Mouse (Mus musculus): ENCODE results near the gene Cldn6. TPM values are rescaled to one million over a fixed set of nuclear protein-coding genes. Genes with fewer than 3 reads are reported as not detected.

The Cldn6 gene
- polyA plus RNA-seq, 1 experiment from 2014 or later = 0.42 TPM

DNA sequence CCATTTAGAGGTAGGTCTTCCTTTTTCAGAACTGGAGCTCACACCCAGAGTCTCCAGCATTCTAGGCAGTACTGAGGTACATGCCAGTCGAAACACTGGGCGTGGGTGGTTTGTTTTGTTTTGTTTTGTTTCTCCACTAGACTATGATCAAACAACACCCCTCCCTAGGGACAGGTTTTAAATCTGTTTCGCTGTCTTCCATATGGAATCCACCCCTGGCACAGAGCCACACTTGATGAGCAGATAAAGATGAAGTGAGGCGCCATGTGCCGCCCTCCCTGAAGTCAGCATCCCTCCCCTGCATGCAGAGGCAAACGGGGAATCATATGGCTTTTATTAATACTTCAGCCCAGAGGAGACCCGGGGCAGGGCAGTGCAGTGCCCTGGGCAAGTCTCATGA, 25.7 kb downstream of the Cldn6 start:
- no peak for ATAC-seq (ENCODE audit: insufficient number of reproducible peaks, insufficient read depth, low FRiP score, low read depth)
- Histone ChIP-seq H3K27me3 (ENCODE audit: control insufficient read depth, insufficient read depth, low read length) (peaks cover 24% of the 10 kb centered on the region; the same call in 1 of the 2 replicates), H3K27ac (replicated peaks in 1 of 2; ENCODE audit: control insufficient read depth in 1 of 2, insufficient read depth in 1 of 2, low read depth in 2 of 2, low read length in 2 of 2) (no peak overlapping the region), H3K36me3 (ENCODE audit: control insufficient read depth, insufficient read depth, low read length) (no peaks in the 10 kb centered on the region), H3K9me3 (ENCODE audit: control insufficient read depth, low read length) (no peaks in the 10 kb centered on the region), H3K4me2 (ENCODE audit: low read length) (no peak overlapping the region), H3K4me1 (ENCODE audit: control insufficient read depth in 2 of 2, insufficient read depth in 2 of 2, low read length in 2 of 2) (no peaks in the 10 kb centered on the region; a peak in 1 of 4 replicates), H3K9ac (ENCODE audit: low read length) (no peak overlapping the region), H3K4me3 (ENCODE audit: control insufficient read depth in 1 of 2, insufficient read depth in 1 of 2, low read depth in 1 of 2, low read length in 2 of 2) (no peak overlapping the region)
- 59% methylated on average over 7 of the region's 7 CpGs for whole genome bisulfite sequencing

DNA sequence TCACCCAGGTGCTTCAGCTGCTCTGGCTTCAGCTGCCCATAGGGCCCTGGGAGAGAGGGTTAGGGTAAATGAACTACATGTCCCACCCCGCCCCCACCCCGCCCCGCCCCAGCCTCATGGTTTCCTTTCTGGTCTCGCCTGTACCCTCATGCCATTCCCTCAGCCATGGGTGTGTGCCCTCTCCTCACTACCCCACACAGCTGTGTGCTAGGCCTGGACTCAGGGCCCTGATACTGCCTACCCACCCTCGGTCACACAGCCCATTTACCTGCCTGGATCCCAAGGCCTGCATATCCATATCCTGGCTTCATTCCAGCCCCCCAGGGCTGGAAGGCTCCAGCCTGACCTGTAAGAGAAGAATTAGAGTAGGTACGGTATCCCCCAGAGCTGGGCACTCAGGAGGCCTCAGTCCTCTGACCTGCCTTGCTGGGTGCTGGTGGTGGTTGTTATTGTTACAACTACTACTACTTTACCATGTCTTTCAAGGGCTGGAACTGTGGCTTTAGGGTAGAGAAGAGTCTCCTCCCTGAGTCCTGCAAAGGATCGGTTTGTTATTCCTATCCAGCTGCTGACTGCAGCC, 26.6 kb downstream of the Cldn6 start:
- H3K4me2 ChIP-seq (ENCODE audit: low read length) = no peak overlapping the region
- no peak for ATAC-seq (ENCODE audit: insufficient number of reproducible peaks, insufficient read depth, low FRiP score, low read depth)
- no peak overlapping the region for H3K27ac ChIP-seq (replicated peaks in 1 of 2; ENCODE audit: control insufficient read depth in 1 of 2, insufficient read depth in 1 of 2, low read depth in 2 of 2, low read length in 2 of 2)
- H3K9ac ChIP-seq (ENCODE audit: low read length) = no peak overlapping the region
- H3K4me1 ChIP-seq (ENCODE audit: control insufficient read depth in 2 of 2, insufficient read depth in 2 of 2, low read length in 2 of 2) = no peaks in the 10 kb centered on the region
- 65% methylated on average over 7 of the region's 7 CpGs for WGBS
- no peaks in the 10 kb centered on the region for H3K36me3 ChIP-seq (ENCODE audit: control insufficient read depth, insufficient read depth, low read length)
- H3K4me3 ChIP-seq (ENCODE audit: control insufficient read depth in 1 of 2, insufficient read depth in 1 of 2, low read depth in 1 of 2, low read length in 2 of 2) = no peak overlapping the region
- no peaks in the 10 kb centered on the region for H3K9me3 ChIP-seq (ENCODE audit: control insufficient read depth, low read length)
- peaks cover 23% of the 10 kb centered on the region; the same call in 1 of the 2 replicates for H3K27me3 ChIP-seq (ENCODE audit: control insufficient read depth, insufficient read depth, low read length)

- WGBS = 0% methylated on average over 3 of the region's 3 CpGs
- Histone ChIP-seq H3K9me3 (ENCODE audit: control insufficient read depth, low read length) (no peaks in the 10 kb centered on the region), H3K27me3 (ENCODE audit: control insufficient read depth, insufficient read depth, low read length) (peaks cover 19% of the 10 kb centered on the region; the same call in 1 of the 2 replicates), H3K36me3 (ENCODE audit: control insufficient read depth, insufficient read depth, low read length) (no peaks in the 10 kb centered on the region), H3K27ac (replicated peaks in 1 of 2; ENCODE audit: control insufficient read depth in 1 of 2, insufficient read depth in 1 of 2, low read depth in 2 of 2, low read length in 2 of 2) (no peak overlapping the region), H3K4me2 (ENCODE audit: low read length) (no peak overlapping the region), H3K9ac (ENCODE audit: low read length) (no peak overlapping the region), H3K4me1 (ENCODE audit: control insufficient read depth in 2 of 2, insufficient read depth in 2 of 2, low read length in 2 of 2) (no peaks in the 10 kb centered on the region), H3K4me3 (ENCODE audit: control insufficient read depth in 1 of 2, insufficient read depth in 1 of 2, low read depth in 1 of 2, low read length in 2 of 2) (no peak overlapping the region)
- no peak for ATAC-seq (ENCODE audit: insufficient number of reproducible peaks, insufficient read depth, low FRiP score, low read depth)
Measured at GRCm38 (mm10) chr17:23706212-23706611, 27.2 kb downstream of the Cldn6 start.

DNA sequence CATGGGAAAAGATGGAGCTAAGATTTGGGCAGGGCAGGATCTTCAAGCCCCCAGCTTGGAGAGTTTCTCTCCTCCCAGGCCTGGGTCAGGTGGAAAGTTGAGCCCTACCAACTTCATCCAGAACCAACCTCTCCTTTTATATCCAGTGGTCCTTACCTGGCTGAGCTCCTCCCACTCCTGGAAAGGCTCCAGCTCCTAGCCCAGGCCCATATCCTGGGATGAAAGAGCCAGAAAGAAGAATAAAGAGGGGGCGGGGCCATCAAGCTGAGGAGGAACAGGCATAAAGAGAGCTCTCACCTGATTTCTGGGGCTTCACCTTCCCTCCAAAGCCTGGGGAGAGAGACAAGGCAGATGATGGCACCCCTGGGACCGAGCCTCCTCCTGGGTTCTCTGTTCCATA, 38.0 kb downstream of the Cldn6 start:
- H3K27me3 ChIP-seq (ENCODE audit: control insufficient read depth, insufficient read depth, low read length) = no peaks in the 10 kb centered on the region
- WGBS = 35% methylated on average over 2 of the region's 2 CpGs
- no peaks in the 10 kb centered on the region for H3K4me1 ChIP-seq (ENCODE audit: control insufficient read depth in 2 of 2, insufficient read depth in 2 of 2, low read length in 2 of 2)
- H3K27ac ChIP-seq (replicated peaks in 1 of 2; ENCODE audit: control insufficient read depth in 1 of 2, insufficient read depth in 1 of 2, low read depth in 2 of 2, low read length in 2 of 2) = no peak overlapping the region
- no peak for ATAC-seq (ENCODE audit: insufficient number of reproducible peaks, insufficient read depth, low FRiP score, low read depth)
- no peaks in the 10 kb centered on the region for H3K36me3 ChIP-seq (ENCODE audit: control insufficient read depth, insufficient read depth, low read length)
- H3K4me3 ChIP-seq (ENCODE audit: control insufficient read depth in 1 of 2, insufficient read depth in 1 of 2, low read depth in 1 of 2, low read length in 2 of 2) = no peak overlapping the region
- H3K4me2 ChIP-seq (ENCODE audit: low read length) = no peak overlapping the region
- no peaks in the 10 kb centered on the region for H3K9me3 ChIP-seq (ENCODE audit: control insufficient read depth, low read length)
- no peak overlapping the region for H3K9ac ChIP-seq (ENCODE audit: low read length)

- Histone ChIP-seq H3K4me2 (ENCODE audit: low read length) (no peak overlapping the region), H3K4me1 (ENCODE audit: control insufficient read depth in 2 of 2, insufficient read depth in 2 of 2, low read length in 2 of 2) (no peaks in the 10 kb centered on the region), H3K27me3 (ENCODE audit: control insufficient read depth, insufficient read depth, low read length) (no peaks in the 10 kb centered on the region), H3K27ac (replicated peaks in 1 of 2; ENCODE audit: control insufficient read depth in 1 of 2, insufficient read depth in 1 of 2, low read depth in 2 of 2, low read length in 2 of 2) (no peak overlapping the region), H3K36me3 (ENCODE audit: control insufficient read depth, insufficient read depth, low read length) (no peaks in the 10 kb centered on the region), H3K9ac (ENCODE audit: low read length) (no peak overlapping the region), H3K4me3 (ENCODE audit: control insufficient read depth in 1 of 2, insufficient read depth in 1 of 2, low read depth in 1 of 2, low read length in 2 of 2) (no peak overlapping the region), H3K9me3 (ENCODE audit: control insufficient read depth, low read length) (no peaks in the 10 kb centered on the region)
- WGBS = 43% methylated on average over 1 of the region's 1 CpGs
- ATAC-seq (ENCODE audit: insufficient number of reproducible peaks, insufficient read depth, low FRiP score, low read depth) = no peak
Measured at GRCm38 (mm10) chr17:23719455-23719854, 40.4 kb downstream of the Cldn6 start.

DNA sequence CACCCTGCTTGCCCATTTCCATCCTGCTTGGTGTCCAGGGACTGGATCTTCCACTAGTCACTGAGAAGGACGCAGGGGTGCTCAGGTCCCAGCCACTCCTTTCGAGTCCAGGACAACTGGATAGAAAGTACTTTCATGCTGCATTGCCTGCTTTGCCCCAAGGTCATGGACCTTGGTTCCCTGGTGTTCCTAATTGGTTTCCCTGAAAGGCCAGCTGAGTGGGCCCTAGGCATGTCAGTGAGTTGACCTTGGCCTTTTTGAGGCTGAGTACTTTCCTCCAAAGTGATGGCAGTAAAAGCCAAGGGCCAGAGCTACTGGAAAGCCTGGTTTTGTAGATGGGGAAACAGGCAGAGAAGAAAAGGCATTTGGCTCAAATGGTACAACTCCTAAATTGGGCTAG, 42.8 kb downstream of the Cldn6 start:
- H3K9ac ChIP-seq (ENCODE audit: low read length) = no peak overlapping the region
- H3K27me3 ChIP-seq (ENCODE audit: control insufficient read depth, insufficient read depth, low read length) = no peaks in the 10 kb centered on the region
- no peak overlapping the region for H3K4me2 ChIP-seq (ENCODE audit: low read length)
- no peak overlapping the region for H3K4me3 ChIP-seq (ENCODE audit: control insufficient read depth in 1 of 2, insufficient read depth in 1 of 2, low read depth in 1 of 2, low read length in 2 of 2)
- WGBS = 85% methylated on average over 2 of the region's 2 CpGs
- no peak overlapping the region for H3K27ac ChIP-seq (replicated peaks in 1 of 2; ENCODE audit: control insufficient read depth in 1 of 2, insufficient read depth in 1 of 2, low read depth in 2 of 2, low read length in 2 of 2)
- peaks cover 3 to 4% of the 10 kb centered on the region in 2 experiments; a peak in 2 of 4 replicates for H3K4me1 ChIP-seq (ENCODE audit: control insufficient read depth in 2 of 2, insufficient read depth in 2 of 2, low read length in 2 of 2)
- no peaks in the 10 kb centered on the region for H3K36me3 ChIP-seq (ENCODE audit: control insufficient read depth, insufficient read depth, low read length)
- ATAC-seq (ENCODE audit: insufficient number of reproducible peaks, insufficient read depth, low FRiP score, low read depth) = no peak
- no peaks in the 10 kb centered on the region for H3K9me3 ChIP-seq (ENCODE audit: control insufficient read depth, low read length)

- WGBS = 48% methylated on average over 7 of the region's 7 CpGs
- Histone ChIP-seq H3K4me3 (ENCODE audit: control insufficient read depth in 1 of 2, insufficient read depth in 1 of 2, low read depth in 1 of 2, low read length in 2 of 2) (no peak within 1 kb of the TSS), H3K9ac (ENCODE audit: low read length) (no peak within 1 kb of the TSS), H3K4me2 (ENCODE audit: low read length) (no peak within 1 kb of the TSS), H3K9me3 (ENCODE audit: control insufficient read depth, low read length) (no peaks in the 10 kb centered on the region), H3K27ac (replicated peaks in 1 of 2; ENCODE audit: control insufficient read depth in 1 of 2, insufficient read depth in 1 of 2, low read depth in 2 of 2, low read length in 2 of 2) (no peak within 1 kb of the TSS), H3K4me1 (ENCODE audit: control insufficient read depth in 2 of 2, insufficient read depth in 2 of 2, low read length in 2 of 2) (peaks cover 4 to 9% of the 10 kb centered on the region in 2 experiments; a peak in 3 of 4 replicates), H3K36me3 (ENCODE audit: control insufficient read depth, insufficient read depth, low read length) (no peaks in the 10 kb centered on the region), H3K27me3 (ENCODE audit: control insufficient read depth, insufficient read depth, low read length) (no peaks in the 10 kb centered on the region)
- ATAC-seq (ENCODE audit: insufficient number of reproducible peaks, insufficient read depth, low FRiP score, low read depth) = no peak
Measured at GRCm38 (mm10) chr17:23722376-23723125, 43.5 kb downstream of the Cldn6 start, which contains the start of gene 1520401A03Rik. 1520401A03Rik (minus strand) TSS chr17:23722783.
